Mouse (Mus musculus) left cerebral cortex, adult 2 months (tissue): ENCODE data around the gene Sec61a1. TPM values are rescaled to one million over a fixed set of nuclear protein-coding genes. Genes with fewer than 3 reads are reported as not detected.

Experiments
- DNase-seq, 2 experiments: peaks; one replicate each; pipeline ENCODE4 v3.0.0; 2021 to 2022; ENCODE audit warnings: low spot score in 2 of 2, mixed read lengths in 1 of 2; ENCODE audit errors: extremely low spot score in 1 of 2
- H3K27ac ChIP-seq: fragments of 200-600 bp; 2 replicates; pipeline ENCODE4 v1.8.1; 2022
- H3K4me3 ChIP-seq: fragments of 200-600 bp; 2 replicates; pipeline ENCODE4 v1.8.1; 2022
- CTCF ChIP-seq: fragments of 200-600 bp; IDR thresholded peaks from 2 replicates; pipeline ENCODE4 v1.8.1; 2022; ENCODE audit warnings: antibody characterized with exemption, mild to moderate bottlenecking, moderate library complexity
- intact Hi-C: fragments of 180-260 bp; cut with DNase I; formaldehyde crosslinking; loops from one replicate; pipeline ENCODE4 v1.15.1; 2025
- total RNA-seq, 2 experiments: library from RNA; stranded (reverse); gene quantifications; 2 replicates each; pipeline ENCODE4 v1.2.3; 2021

Sec61a1 gene
- total RNA-seq, 2 experiments from 2014 or later: 81.4 to 82.0 TPM

GRCm38 (mm10) chr6:88544644-88545396 is 26.1 kb upstream of the Sec61a1 start:
- intact Hi-C loops: no loop called here
- no peak for TF ChIP-seq CTCF
- H3K27ac ChIP-seq: no peak overlapping the region
- H3K4me3 ChIP-seq: no peak overlapping the region
- DNase-seq: no peak

- Histone ChIP-seq H3K27ac (no peak overlapping the region), H3K4me3 (no peak overlapping the region)
- intact Hi-C loops: no loop called here
- TF ChIP-seq CTCF: no peak
- DNase-seq: no peak
Observed at GRCm38 (mm10) chr6:88544241-88544640, 25.5 kb upstream of the Sec61a1 start.

DNA sequence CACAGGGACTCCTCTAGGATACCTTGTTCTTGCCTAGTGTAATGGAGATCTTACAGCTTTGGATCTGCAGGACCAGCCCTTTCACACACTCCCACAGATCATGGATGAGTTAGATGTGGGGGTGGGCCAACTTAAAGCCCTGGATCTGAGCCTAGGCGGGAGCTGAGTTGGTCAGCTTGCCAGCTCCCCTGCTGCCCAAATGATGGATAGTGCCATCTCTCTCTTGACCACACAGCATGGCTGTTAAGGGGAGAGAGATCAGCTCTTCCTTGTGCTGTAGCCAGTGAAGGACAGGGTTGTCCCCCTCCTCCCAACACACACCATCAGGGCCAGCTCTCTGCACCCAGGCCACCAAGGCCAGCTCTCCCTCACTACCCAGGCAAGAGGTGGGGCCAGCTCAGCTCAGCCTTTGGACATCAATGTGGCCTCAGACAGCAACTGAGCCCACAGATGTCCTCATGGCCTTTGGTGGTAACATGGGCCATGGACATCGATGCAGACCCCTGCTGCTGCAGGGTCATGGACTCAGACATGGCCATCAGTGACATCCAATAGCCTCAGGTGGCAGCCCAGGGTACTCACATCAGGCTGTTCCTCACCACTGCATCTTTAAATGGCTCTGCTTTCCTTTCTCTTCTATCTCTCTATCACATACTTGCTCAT is 21.5 kb upstream of the Sec61a1 start:
- intact Hi-C loops: no loop called here
- Histone ChIP-seq H3K27ac (no peak overlapping the region), H3K4me3 (no peak overlapping the region)
- peak in 1 of 2 experiments; percentile 30 for DNase-seq
- no peak for TF ChIP-seq CTCF

GRCm38 (mm10) chr6:88530306-88530705 is 11.6 kb upstream of the Sec61a1 start:
- no peak for TF ChIP-seq CTCF
- no peak for DNase-seq
- intact Hi-C loops: no loop called here

GRCm38 (mm10) chr6:88524056-88524455 is 5.4 kb upstream of the Sec61a1 start:
- intact Hi-C loops: loop anchor here (5.0 kb wide), 2 partner anchors 53 to 188 kb away; no protein-coding TSS in a partner anchor

More at GRCm38 (mm10) chr6:88530306-88530705, 11.6 kb upstream of the Sec61a1 start:
- Histone ChIP-seq H3K4me3 (no peak overlapping the region), H3K27ac (no peak overlapping the region)

DNA sequence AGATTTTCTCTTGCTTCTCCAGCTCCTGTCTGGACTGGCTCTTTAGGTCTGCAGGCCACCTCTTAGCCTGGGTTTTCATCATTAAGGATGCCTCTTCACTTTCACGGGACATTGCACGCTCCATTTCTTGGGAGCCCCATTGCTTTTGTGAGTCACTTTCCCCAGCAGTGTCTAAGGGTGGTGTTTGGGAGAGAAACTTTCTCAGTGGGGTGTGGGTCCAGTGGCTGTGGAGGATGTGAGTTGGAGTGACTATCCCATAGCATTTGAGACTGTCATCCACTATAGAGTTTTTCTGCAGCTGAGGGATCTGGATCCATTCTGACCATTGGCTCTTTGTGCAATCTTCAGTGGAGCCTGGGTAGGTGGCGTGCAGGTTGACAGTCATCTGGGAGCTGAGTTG is 4.7 kb upstream of the Sec61a1 start:
- DNase-seq: no peak
- Histone ChIP-seq H3K4me3 (no peak overlapping the region), H3K27ac (peak overlapping the region; percentile 45)
- intact Hi-C loops: loop anchor here (5.0 kb wide), 2 partner anchors 54 to 189 kb away; no protein-coding TSS in a partner anchor
- no peak for TF ChIP-seq CTCF

More at GRCm38 (mm10) chr6:88524056-88524455, 5.4 kb upstream of the Sec61a1 start:
- peak in 1 of 2 experiments; percentile 19 for DNase-seq
- Histone ChIP-seq H3K4me3 (no peak overlapping the region), H3K27ac (no peak overlapping the region; the same call in 1 of the 2 replicates)
- no peak for TF ChIP-seq CTCF

DNA sequence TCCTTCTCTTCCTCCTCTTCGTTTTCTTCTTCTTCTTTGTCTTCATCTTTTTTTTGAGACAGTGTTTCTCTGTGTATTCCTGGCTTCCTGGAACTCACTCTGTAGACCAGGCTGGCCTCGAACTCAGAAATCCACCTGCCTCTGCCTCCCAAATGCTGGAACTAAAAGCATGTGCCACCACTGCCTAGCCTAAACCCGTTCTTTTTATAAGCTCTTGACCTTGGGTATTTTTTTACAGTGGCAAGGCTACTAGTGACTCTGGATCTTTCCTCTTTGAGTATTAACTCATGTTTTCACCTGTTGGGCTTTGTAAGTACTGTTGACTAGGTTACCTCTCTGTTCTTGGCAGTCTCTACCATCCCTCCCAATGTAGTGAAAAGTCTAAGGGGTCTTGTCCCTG is 4.3 kb upstream of the Sec61a1 start:
- TF ChIP-seq CTCF: no peak
- intact Hi-C loops: loop anchor here (5.0 kb wide), 2 partner anchors 54 to 189 kb away; no protein-coding TSS in a partner anchor
- no peak overlapping the region for H3K4me3 ChIP-seq
- H3K27ac ChIP-seq: peak overlapping the region; percentile 45
- no peak for DNase-seq

DNA sequence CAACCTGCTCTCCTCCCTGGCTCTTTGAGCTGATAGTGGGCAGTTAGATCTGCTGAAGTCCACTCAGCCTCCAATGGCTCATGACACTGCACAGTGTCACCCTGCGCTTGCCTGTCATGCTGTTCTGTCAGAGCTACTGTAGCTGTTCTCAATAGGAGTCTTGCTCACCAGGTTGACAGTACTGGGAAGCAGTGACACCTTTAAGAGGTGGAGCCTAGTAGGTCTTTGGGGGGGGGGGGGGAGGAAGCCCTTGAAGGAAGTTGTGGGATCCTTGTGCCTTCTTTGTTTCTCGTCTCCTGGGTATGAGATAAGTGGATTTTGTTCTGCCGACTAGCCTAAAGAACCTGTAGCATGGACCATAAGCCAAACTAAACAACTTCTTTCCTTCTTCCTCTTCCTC is 3.9 kb upstream of the Sec61a1 start:
- H3K27ac ChIP-seq: peak overlapping the region; percentile 78
- intact Hi-C loops: loop anchor here (5.0 kb wide), 2 partner anchors 55 to 190 kb away; no protein-coding TSS in a partner anchor
- no peak for DNase-seq
- TF ChIP-seq CTCF: no peak
- no peak overlapping the region for H3K4me3 ChIP-seq

DNA sequence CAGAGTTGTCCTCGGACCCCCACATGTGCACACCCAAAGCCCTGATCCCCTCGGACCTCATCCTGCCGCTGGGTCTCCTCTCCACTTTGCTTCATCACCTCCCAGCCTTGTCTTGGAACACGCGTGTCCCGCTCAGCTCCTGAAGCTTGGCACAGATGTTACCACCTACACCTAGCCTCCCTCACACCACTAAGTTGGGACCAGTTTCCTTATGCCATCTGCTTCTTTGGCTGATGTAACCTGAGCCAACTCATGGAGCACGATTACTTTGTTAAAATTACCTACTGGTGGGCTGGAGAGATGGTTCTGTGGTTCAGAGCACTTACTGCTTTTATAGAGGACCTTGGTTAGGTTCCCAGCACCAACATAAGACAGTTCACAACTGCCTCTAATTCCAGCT is 3.1 kb upstream of the Sec61a1 start:
- peak in 1 of 2 experiments; percentile 45 for DNase-seq
- TF ChIP-seq CTCF: no peak
- intact Hi-C loops: loop anchor here (5.0 kb wide), 2 partner anchors 55 to 190 kb away; no protein-coding TSS in a partner anchor

DNA sequence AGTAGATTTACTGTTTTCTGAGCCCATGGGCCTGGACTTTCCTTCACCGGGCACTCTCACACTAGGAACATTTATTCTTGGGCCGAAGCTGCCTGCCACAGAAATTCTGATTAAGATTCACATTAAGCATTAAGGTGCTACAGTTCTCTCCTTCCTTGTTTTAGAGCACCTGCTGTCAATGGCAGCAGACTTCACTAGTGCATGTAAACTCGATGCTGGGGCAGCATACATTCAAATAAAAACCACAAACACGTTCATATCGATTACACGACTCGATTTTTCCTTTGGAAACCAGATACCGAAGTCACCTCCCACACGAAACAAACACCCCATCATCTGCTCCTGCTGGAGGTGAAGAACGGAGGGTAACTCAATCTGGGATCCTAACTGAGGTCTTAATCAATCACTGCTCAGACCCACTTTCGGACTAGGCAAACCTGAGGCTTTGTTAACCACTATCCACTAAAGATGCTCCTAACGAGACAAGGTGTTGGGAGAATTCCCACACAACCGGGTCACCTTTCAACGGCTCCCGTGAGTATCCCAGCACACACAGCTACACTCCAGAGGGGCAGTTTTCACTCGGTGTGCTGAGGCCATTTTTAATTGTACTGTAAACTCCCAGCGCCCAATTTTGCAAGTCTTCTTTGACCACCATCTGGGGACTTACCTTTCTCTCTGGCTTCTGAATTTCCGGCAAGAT is 853 bp downstream of the Sec61a1 start:
- intact Hi-C loops: loop anchor here (10.0 kb wide), 1 partner anchor 623 kb away; no protein-coding TSS in a partner anchor
- Histone ChIP-seq H3K4me3 (peak overlapping the region; percentile 99), H3K27ac (peak overlapping the region; percentile 93)
- no peak for TF ChIP-seq CTCF
- DNase-seq: peak in 1 of 2 experiments; percentile 10

More for the DNA sequence above, 3.1 kb upstream of the Sec61a1 start:
- peak overlapping the region; percentile 78 for H3K27ac ChIP-seq
- H3K4me3 ChIP-seq: no peak overlapping the region

DNA sequence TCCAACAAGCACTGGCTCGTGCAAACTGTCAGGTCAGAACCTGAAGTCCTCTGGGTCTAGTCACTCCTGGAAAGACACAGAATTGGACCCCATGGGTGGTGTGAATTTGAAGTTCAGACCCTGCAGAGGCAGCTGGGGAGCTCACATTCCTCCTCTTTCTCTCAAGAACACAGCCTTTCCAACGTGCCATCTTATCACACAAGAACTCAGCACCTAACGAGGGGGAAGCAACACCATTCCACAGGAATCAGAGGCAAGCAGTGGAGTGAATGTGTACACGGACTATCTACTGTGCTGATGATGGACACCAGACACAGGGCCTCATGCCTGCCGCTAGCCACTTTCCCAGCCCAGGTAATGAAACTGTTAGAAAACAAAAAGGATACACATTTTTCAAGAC is 2.0 kb downstream of the Sec61a1 start:
- intact Hi-C loops: loop anchor here (10.0 kb wide), 1 partner anchor 622 kb away; no protein-coding TSS in a partner anchor
- no peak for TF ChIP-seq CTCF
- Histone ChIP-seq H3K4me3 (peak overlapping the region; percentile 17), H3K27ac (no peak overlapping the region)
- DNase-seq: no peak
